In genomic region chr3:156816938-156817337, GRCm38 (mm10) we compare ENCODE assay signal across 24 mouse cellular contexts.
"Had no signal": no experiment of that assay in that cellular context is flagged by ENCODE, and none has a peak within 500 bp of the region (broad histone marks: within the 10 kb centered on the region; RNA-seq: fewer than 3 reads in every experiment).

No protein-coding gene starts in this region.

- H3K4me2 ChIP-seq: heart, embryonic 11.5 days; heart, embryonic 13.5 days; heart, embryonic 15.5 days; hindbrain, embryonic 13.5 days; hindbrain, embryonic 15.5 days; limb, embryonic 15.5 days; liver, embryonic 12.5 days had no signal

- ATAC-seq: forebrain, postnatal 0 days; hindbrain, postnatal 0 days; intestine, embryonic 16.5 days; liver, embryonic 12.5 days had no signal

- DNase-seq: forebrain, postnatal 0 days; gastrocnemius, postnatal 14 days; gastrocnemius, postnatal 36 days; heart, adult 11 months; heart, adult 2 months; heart, postnatal 14 days; heart, postnatal 36 days; kidney, adult 18-20 months; kidney, adult 8-10 months; kidney, postnatal 25 days; layer of hippocampus, adult 9-11 months; layer of hippocampus, postnatal 36 days; left cerebral cortex, postnatal 4 days had no signal

- H3K9me3 ChIP-seq: heart, embryonic 13.5 days; heart, embryonic 15.5 days; hindbrain, embryonic 13.5 days; hindbrain, embryonic 15.5 days; limb, embryonic 13.5 days; limb, embryonic 15.5 days; liver, embryonic 12.5 days had no signal

- H3K27me3 ChIP-seq: heart, embryonic 13.5 days; heart, embryonic 15.5 days; hindbrain, embryonic 13.5 days; hindbrain, embryonic 15.5 days; limb, embryonic 13.5 days; limb, embryonic 15.5 days; liver, embryonic 12.5 days had no signal

- H3K4me1 ChIP-seq: heart, embryonic 15.5 days; hindbrain, embryonic 15.5 days; limb, embryonic 15.5 days; liver, embryonic 12.5 days had no signal

- H3K9ac ChIP-seq: forebrain, postnatal 0 days; heart, embryonic 13.5 days; heart, embryonic 15.5 days; hindbrain, embryonic 13.5 days; hindbrain, embryonic 15.5 days; limb, embryonic 13.5 days; limb, embryonic 15.5 days; liver, embryonic 12.5 days; liver, embryonic 14.5 days had no signal

- H3K27ac ChIP-seq: heart, adult 2 months; heart, embryonic 13.5 days; heart, embryonic 15.5 days; hindbrain, embryonic 15.5 days; hindbrain, postnatal 0 days; limb, embryonic 13.5 days; limb, embryonic 15.5 days; liver, embryonic 12.5 days; liver, embryonic 14.5 days had no signal

- H3K36me3 ChIP-seq: heart, embryonic 13.5 days; heart, embryonic 15.5 days; hindbrain, embryonic 13.5 days; hindbrain, embryonic 15.5 days; limb, embryonic 13.5 days; limb, embryonic 15.5 days; liver, embryonic 12.5 days had no signal

- H3K4me3 ChIP-seq: heart, adult 2 months; heart, embryonic 13.5 days; heart, embryonic 15.5 days; hindbrain, embryonic 13.5 days; hindbrain, embryonic 15.5 days; limb, embryonic 13.5 days; limb, embryonic 15.5 days; liver, embryonic 12.5 days had no signal
